Mouse (Mus musculus): ENCODE measurements at regions not wholly inside any gene's neighbourhood (a gene's known extent, or its start where the extent isn't known, plus 50 kb on each side); places are given as distances from the start of the nearest gene placed in this dataset.
"Not testable (repeated sequence)": the region's sequence is repeated elsewhere in the genome, so short reads cannot be mapped to it uniquely, and the experiment has no call there.

DNA sequence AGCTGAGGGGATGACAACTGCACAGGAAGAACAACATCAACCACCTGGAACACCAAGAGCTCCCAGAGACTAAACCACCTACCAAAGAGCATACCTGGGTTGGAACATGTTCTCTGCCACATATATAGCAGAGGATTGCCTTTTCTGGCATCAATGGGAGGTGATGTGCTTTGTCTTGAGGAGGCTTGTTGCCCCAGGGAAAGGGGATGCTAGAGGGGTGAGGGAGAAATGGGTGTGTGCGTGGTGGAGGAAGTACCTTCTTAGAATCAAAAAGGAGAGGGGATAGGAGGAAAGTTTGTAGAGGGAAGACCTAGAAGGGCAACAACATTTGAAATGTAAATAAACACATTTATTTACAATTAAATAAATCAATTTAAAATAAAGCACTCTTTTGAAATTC lies 358.5 kb upstream of the Pfkp start:
- no peak for DNase-seq

DNA sequence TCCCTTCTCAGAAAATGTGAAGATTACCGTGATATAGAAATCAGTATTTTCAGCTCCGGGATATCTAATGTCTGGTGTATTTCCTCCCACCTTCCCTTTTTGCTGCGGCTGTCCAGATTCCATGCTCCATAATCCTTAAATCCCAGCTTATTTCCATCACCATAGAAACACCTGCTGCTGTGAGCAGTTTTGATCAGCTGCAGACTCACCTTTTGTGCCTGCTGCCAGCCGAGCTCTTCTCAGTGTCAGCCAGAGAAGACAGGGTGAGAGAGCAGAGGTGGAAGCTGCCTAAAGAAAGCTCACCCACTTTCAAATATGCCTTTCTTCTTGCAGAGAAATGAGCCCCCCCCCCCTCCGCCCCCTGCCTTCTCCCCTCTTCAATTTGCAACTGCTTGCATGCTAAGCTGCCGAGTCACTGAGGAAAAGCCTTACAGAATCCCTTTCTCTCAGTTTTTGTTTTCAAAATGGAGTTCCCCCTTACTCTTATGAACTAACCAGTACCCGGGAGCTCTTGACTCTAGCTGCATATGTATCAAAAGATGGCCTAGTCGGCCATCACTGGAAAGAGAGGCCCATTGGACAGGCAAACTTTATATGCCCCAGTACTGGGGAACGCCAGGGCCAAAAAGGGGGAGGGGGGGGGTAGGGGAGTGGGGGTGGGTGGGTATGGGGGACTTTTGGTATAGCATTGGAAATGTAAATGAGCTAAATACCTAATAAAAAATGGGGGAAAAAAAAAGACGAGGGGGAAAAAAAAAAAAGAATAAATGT lies 350.1 kb upstream of the Pfkp start:
- DNase-seq, result not testable (repeated sequence)

DNA sequence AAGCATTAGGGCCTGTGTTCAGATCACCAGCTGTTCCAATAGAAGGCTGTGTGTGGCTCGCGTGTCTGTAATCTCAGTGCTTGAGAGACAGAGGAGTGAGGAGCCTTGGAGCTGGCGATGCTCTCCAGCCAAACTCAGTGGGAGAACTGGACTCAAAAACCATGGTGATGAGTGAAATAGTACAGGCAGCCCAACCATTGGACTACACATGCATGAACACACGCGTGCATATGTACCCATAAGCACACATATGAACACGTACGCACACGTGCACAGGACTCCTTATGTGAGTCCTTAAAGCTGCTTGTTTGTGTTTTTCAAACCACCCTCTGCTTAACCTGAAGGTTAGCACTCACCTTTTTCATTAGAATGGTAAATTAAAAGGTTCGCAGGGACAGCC lies 349.5 kb upstream of the Pfkp start:
- no peak for DNase-seq

- DNase-seq, result no peak
These were observed 343.9 kb upstream of the Pfkp start for GRCm38 (mm10) chr13:6992323-6992994.

- DNase-seq, result no peak
These were observed 343.1 kb upstream of the Pfkp start for GRCm38 (mm10) chr13:6991714-6992113.

DNA sequence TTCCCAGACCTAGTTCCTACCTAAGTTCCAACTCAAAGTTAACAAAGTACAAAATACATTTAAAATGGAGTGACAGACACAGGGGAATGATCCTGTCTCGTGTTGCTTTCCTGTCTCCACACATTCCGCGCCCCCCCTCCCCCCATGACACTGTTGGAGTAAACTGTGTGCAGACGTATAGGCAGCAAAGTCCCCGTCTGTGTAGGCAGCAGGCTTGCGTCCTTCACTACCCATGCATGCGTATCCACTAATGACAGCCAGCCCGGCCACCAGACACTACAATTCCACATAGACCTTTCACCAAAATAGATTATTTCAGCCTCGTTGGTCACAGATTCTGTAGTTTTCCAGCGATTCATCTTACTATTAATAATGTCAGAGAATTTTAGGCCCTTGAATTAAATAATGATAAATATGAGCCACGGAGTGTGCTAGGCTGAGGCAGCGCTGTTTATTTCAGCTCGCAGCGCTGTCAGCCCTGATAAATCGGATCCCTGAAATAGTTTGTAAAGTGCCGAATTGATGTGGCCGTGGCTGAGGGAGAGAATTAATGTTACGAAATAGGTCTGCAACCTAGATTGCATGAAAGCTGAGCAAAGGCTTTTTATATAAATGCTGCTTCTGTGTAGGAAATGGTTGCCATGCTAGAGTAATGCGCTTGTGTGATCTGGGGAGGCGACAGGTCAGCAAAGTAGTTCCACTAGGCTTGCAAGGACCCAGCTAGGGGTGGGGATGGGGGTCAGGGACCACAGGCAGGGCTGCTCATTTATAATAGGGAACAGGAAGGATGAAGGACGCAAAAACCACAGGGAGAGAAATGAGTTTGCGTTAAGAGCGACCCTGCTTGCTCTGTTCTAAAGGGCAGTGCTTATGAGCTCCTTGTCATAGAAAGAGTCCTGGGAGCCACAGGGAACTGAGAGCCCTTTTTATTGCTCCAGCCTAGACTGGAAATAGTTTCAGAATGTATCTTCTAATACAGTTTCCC lies 336.7 kb upstream of the Pfkp start:
- DNase-seq, result no peak

- no peak for DNase-seq
These were observed 307.1 kb upstream of the Pfkp start for GRCm38 (mm10) chr13:6955713-6956112.

DNA sequence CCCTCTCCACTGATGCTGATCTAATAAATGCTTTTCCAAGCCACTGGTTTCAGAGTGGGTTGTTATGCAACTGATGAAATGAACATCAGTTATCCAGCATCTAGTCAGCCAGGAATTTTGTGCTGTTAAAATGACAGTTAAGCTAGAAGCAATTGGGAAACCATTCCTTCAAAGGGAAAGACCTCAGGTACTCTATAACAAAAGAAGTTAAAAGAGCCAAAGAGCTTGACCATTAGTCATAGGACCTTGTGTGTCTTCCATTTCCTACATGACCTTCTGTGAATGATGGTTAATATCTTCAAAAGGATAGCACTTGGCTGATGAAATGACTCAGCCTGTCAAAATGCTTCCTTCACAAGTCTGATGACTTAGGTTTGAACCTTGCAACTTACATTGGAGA lies 275.6 kb upstream of the Pfkp start:
- DNase-seq, result no peak

DNA sequence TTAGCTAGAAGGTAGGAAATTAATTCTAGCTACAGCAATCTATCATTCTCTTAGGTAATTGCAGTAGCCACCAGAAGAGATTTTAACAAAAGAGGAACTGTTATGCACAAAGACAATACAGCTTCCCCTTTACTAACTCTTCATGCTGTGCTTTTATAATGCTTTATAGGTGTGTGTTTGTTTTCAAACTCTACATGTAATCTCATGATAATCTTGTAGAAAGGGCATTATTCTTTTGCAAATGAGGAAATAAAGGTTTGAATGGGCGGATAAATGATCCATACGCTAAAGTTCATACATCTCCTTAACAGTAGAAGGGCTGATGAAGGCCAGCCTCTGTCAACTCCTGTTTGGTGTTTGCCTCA lies 273.8 kb upstream of the Pfkp start:
- DNase-seq, result no peak

- no peak for DNase-seq
These were observed 273.2 kb upstream of the Pfkp start for GRCm38 (mm10) chr13:6921691-6922356.

GRCm38 (mm10) chr13:6906000-6906399 lies 257.4 kb upstream of the Pfkp start:
- no peak for DNase-seq

GRCm38 (mm10) chr13:6901682-6902081 lies 253.1 kb upstream of the Pfkp start:
- no peak for DNase-seq

- no peak for DNase-seq
These were observed 249.1 kb upstream of the Pfkp start for GRCm38 (mm10) chr13:6897666-6898065.

DNA sequence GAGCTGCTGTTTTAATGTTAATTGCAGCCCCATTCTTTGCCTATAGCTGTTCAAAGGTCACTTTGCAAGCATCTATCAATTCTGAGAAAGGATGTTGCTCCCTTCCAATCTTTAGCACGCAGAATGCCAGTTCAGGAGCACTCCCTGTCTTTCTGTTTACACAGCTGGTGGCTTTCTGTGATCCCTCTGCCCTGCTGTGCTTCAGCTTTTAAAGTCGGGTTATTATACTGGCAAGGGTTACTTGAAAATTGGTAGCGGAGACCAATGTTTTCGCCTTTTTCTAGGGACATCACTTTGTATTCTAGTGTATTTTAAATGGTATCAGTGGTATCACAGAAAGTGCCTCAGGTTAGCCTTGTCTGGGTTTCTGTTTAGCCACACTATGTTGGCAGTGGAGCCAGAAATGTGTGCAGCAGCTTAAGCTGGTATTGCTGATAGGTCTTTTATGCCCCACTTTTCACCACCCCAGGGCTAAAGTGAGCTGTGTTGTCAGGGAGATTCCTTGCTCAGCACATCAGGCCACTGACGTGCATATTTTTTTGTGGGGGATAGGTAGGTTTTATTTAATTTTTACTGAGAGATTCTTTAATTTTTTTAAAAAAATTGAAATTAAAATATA lies 243.0 kb upstream of the Pfkp start:
- DNase-seq, result no peak

- not testable (repeated sequence) for DNase-seq
These were observed 240.9 kb upstream of the Pfkp start for GRCm38 (mm10) chr13:6889446-6889845.

DNA sequence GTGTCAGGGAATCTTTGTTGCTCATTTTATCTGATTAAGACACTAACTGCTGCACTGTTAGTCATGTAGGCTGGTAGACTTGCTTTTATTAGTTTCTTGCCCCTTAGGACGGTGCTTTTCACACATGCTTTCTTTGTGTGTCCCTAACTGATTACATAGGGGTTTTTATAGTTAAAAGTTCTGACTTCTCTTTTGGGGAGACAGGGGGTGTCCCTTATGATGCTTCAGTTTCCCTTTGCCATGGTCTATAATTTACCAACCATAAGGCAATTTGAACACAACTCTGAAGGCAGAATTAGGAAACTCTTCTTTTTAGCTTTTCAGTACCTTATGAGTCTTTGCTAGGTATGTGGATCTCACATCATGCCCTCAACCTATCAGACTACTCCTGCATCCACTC lies 239.8 kb upstream of the Pfkp start:
- DNase-seq, result no peak

DNA sequence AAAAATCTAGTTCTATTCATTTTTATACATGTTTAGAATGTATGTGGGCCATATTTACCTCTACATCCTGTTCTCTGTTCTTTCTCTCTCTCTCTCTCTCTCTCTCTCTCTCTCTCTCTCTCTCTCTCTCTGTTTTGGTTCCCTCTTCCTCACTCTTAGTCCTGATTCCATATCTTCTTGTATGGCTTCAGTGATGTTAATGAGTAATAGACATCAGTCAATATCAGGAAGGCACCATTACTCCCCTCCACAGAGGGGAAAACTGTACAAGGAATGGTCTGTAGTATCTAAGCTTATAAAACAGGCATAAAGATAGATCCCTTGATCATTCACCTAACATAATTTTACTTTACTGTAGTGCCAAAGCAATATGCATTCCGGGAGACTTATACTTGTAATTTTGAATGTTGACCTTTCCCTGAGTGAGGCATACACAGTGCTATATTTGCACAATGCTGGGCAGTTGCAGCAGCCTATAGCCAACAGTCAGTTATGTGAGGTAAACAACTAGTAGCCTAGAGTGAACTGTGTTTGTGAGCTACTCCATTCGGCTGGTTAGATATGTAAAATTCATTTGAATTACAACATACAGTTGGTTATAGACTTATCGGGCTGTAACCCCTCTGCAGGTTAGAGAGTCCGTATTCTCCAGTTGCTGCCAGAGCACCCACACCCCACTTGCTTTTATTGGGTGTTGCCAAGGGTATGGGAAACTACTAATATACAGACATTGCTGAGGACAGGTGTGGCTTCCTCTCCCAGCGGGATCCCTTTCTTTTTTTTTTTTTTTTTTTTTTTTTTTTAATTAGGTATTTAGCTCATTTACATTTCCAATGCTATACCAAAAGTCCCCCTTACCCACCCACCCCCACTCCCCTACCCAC lies 228.7 kb upstream of the Pfkp start:
- no peak for DNase-seq

- no peak for DNase-seq
These were observed 213.6 kb upstream of the Pfkp start for GRCm38 (mm10) chr13:6862186-6862585.

GRCm38 (mm10) chr13:6859551-6859950 lies 211.0 kb upstream of the Pfkp start:
- no peak for DNase-seq

DNA sequence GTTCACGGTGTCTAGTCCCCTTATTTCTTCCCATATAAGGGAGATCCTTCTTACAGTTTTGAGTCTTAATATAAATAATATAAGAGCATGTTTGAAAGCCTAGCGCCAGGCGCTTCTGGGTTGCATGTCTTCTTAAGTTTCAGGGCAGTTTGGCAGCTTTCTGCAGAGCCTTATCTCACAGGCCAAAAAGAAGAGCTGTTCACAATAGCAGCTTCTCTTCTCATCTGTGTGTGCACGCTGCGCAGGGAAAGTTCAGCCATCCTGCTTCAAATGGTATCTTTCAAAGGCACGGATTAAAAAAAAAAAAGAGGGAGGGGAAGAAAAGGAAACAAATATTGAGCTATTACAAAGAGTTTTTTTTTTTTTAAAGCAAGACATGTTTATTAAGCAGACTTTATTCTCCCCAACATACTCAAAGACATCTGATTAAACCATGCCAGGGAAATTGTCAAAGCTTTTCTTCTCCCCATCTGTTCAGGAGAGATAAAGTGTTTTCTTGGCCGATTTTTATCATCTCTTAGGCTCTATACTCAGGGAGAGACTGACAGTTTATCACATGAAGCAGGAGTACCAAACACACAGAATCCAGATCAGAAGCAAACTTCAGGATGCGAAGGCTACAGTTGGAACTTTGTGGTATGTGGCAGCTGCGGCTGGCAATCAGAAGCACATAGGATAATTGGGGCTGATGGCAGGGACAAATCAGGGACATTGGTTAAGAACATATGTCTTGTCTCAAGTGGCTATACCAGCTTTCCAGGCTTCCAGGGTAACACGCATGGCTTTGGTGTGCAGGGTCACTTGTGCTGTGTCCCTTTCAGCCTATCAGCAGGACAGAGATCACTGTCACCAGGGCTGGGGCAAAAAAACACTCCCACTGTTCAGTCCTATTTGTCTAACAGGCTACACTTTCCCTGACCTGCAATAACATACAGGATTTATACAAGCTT lies 206.9 kb upstream of the Pfkp start:
- DNase-seq, result no peak

Data from layer of hippocampus, postnatal 36 days (tissue).